Mouse (Mus musculus) lung, postnatal 36 days (tissue): ENCODE measurements around the gene Gpr107.

Experiments
- DNase-seq: peaks from one replicate; pipeline ENCODE4 v3.0.0; 2022; ENCODE audit warnings: mixed read lengths

Gene Gpr107

GRCm38 (mm10) chr2:31127899-31128298 is 24.2 kb upstream of the Gpr107 start:
- peak; percentile 77 for DNase-seq

- DNase-seq, result no peak
These were observed 22.2 kb upstream of the Gpr107 start for GRCm38 (mm10) chr2:31129742-31130518.

GRCm38 (mm10) chr2:31130815-31131299 is 21.3 kb upstream of the Gpr107 start:
- DNase-seq, result peak; percentile 51

- DNase-seq, result no peak
These were observed 19.4 kb upstream of the Gpr107 start for GRCm38 (mm10) chr2:31132682-31133081.

DNA sequence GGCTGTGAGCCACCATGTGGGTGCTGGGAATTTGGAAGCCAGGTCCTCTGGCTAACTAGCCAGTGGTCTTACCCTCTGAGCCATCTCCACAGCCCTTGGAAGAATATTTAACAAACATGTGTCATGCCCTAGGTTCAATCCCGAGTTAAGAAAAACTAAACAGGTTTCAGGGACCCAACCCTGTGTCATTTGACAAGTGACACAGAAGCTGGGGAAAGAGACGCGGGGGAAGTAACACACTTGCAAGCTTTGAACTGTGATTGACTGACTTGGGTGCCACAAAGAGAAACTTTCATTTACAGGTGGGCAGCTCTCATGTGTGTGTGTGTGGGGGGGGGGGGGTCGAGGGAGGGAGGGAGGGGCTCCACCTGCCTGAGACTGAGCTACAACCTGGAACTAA is 18.1 kb upstream of the Gpr107 start:
- DNase-seq, result no peak

DNA sequence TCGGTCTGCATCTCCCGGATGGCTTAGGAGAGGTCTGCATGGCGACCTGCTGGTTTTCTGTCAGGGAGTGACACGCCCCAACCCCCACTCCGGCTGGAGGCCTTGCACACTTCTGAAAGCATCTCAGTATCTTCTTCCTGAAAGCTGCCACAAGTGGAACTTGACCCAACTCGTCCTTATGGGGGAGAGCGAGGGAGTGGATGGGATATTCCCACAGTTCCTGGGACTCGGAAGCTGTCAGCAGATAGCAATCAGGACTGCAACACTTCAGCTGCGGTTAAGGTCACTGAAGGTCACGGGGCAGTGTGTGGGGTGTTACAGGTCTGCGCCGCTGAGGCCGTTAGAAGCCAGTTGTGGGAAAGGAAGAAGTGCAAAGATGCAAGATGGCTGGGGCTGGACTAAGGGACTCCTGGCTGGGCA is 16.6 kb upstream of the Gpr107 start:
- DNase-seq, result no peak

GRCm38 (mm10) chr2:31136338-31136737 is 15.8 kb upstream of the Gpr107 start:
- DNase-seq, result no peak

- DNase-seq, result no peak
These were observed 15.0 kb upstream of the Gpr107 start for GRCm38 (mm10) chr2:31137018-31137590.

DNA sequence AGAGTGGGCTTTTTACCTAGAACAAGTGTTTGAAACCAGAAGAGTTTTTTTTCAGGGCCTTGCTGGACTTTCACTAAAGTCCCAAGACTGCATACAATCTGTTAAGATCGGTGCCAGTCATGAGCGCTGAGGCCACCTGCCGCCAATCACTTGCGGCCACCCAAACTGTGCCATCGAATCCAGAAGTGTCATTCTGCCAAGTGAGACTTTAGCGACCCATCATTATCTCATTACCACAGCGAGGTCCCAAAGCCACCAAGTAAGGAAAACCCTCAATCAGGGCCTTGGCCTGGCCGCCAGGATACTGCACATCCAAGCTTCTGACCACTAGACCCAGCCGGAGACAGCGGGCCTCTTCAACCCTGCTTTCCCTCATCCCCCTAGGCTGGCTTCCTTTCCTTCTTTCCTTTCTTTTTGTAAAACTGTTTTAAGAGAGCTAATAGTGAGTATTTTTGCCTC is 12.9 kb upstream of the Gpr107 start:
- DNase-seq, result no peak

DNA sequence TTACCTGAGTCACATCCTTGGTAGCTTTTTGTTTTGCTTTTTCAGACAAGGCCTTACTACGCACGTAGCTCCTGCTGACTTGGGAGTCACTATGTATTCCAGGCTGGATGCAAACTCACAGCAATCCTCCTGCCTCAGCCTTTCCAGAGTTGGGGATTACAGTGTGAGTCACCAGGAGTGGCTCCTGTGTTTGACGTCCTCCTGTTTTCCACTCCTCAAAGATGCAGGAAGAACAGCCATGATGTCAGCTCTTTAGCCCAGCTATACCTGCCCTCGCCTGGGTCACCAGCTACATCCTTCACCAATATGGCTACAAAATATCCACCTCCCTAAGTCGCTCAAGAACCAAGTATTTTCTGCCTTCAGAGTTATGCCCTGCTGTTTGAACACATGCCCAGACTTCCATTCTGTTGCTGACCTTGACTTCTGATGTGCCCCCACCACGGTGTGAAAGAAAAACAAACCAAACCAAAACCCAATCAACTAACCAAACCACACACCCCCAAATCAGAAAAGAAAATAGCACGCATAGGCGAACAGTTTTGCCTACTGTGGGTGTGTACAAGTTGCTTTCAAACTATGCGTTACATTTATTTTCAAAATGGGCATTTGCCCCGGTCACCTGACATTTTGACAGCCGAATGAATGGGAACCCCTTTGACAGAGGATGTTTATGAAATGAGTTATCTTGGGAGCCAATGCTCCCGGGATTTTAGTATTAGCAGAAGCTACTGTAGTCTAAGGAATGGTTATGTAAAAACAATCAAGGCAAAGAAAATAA is 11.9 kb upstream of the Gpr107 start:
- no peak for DNase-seq

DNA sequence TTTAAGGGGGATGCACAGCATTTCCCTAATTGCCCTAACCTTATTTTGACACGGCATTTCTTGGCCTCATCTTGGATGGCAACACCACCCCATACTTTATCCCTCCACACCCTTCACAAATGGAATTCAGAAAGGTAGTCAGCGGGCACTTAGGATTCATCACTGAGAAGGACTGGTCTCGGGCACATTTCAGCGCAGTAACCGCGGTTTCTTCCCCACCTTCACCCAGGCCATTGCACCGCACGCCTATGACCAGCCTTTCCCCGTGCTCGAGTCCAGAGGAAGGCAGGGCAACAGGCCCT is 11.4 kb upstream of the Gpr107 start:
- DNase-seq, result no peak

- no peak for DNase-seq
These were observed 10.8 kb upstream of the Gpr107 start for GRCm38 (mm10) chr2:31141074-31141866.

DNA sequence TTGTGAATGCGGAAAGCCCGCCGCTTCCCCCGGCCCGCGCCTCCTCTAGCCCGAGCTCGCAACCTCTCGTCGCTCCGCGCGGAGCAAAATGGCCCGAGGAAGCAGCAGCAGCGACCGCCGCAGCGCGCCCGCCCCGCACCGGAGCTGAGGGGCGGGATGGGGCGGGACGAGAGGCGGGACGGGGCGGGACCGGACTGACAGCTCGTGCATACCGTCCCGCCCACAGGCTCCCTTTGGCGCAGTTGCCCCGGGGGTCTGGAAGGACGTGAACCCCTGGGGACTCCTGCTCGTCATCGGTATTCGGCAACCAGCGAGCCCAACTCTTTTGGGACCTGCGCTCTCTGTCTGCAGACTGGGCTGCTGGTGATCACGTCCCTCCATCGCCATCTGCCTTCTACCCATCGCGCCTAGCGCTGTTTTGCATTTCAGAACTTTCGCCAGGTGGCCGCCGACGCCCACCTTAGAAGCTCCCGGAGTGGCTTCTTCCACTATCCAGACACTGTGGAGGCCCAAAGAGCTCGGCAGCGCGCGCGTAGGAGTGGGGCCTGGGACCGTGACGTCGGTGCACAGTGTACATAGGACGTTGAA is 10.2 kb upstream of the Gpr107 start, which contains the start of gene Fnbp1:
Fnbp1 (minus strand) TSS at position 142 of the 588 bp plus-strand sequence.
- peak; percentile 92 for DNase-seq

DNA sequence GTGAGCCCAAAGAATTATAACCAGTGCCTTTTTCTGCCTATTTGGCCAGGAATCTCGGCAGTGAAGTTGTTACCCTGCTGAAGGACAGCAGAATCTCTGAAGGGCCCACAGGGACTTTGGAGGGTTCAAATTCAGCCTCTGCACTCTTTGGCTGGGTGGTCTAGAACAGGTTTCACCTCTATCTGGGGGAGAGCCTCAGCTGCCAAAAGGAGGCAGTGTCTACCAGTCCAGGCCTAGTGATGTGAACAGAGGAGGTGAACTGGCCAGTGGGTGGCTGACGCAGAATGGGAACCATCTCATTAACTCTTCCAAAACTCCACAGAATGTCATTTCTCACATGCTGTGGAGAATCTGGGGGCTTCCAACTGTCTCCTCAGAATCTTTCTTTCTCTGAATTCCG is 9.6 kb upstream of the Gpr107 start:
- no peak for DNase-seq

DNA sequence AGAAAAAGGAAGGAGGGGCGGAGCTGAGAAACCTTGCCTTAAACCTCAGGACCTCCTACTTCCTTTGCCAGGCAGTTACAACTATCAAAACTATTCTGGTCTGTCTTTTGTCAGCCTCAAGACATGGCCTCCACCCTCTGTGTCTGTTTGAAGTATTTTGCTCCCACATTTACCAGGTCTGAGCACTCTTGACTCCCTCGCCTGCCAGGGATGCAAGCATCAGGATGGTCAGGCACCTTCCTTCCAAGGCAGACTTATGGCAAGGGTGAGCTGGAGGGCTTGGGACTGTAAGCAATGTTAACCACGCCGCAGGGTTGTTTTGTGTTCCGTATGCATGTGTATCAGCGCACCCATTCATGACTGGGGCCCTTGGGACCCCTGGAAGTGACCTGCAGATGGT is 8.8 kb upstream of the Gpr107 start:
- no peak for DNase-seq

- no peak for DNase-seq
These were observed 8.1 kb upstream of the Gpr107 start for GRCm38 (mm10) chr2:31143768-31144695.

DNA sequence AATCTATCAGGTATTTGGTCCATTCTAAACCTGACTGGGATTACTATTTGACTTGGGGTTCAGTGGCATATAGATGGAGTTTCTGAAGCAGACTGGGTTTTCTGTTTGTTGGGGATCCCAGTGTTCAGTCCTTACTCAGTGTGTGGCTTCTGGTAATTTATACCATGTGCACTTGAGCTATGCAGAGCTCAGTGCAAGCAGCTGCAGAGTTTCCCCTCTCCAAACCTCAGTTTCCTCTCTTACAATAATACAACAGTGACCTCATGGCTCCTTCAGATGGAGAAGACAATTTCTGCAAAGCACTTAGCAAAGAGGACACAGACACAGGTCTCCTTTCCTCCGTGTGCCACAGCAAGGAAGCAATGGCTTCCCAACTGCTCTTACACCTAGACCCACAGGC is 7.2 kb upstream of the Gpr107 start:
- DNase-seq, result no peak

- DNase-seq, result peak; percentile 81
These were observed 5.1 kb upstream of the Gpr107 start for GRCm38 (mm10) chr2:31147054-31147453.

DNA sequence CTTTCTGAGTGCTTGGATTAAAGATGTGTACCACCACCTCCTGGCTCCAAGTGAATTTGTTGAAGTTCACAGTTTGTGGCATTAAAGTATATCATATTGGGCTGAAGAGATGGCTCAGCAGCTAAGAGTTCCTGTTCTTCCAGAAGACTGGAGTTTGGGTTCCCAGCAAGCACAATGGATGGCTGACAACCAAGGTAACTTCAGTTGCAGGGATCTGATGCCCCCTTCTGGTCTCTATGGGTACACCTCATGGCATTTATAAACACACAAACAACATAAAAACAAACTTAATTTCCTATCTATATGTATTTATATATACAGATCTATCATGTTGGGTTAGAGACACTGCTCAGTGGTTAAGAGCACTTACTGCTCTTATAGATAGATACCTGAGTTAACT is 1.4 kb upstream of the Gpr107 start:
- peak; percentile 52 for DNase-seq

DNA sequence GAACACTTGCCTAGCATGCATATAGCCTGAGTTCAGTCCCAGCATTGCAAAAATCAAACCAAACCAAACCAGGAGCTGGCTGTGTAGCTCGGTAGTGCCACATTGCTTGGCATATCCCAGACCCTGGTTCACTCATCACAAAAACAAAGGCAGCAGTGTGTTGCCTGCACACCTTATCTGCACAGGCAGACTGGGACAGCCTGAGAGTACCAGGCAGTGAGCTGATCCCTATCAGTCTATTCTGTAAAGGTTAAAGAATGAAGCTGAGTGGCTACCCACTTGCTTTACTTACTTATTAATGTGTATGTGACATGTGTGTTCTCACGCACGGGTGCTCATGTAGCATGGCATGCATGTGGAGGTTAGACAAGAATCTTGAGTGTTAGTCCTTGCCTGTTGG is 4.7 kb downstream of the Gpr107 start:
- DNase-seq, result no peak
